Comparison of ENCODE assay signal across 8 mouse cellular contexts in the genomic region with DNA sequence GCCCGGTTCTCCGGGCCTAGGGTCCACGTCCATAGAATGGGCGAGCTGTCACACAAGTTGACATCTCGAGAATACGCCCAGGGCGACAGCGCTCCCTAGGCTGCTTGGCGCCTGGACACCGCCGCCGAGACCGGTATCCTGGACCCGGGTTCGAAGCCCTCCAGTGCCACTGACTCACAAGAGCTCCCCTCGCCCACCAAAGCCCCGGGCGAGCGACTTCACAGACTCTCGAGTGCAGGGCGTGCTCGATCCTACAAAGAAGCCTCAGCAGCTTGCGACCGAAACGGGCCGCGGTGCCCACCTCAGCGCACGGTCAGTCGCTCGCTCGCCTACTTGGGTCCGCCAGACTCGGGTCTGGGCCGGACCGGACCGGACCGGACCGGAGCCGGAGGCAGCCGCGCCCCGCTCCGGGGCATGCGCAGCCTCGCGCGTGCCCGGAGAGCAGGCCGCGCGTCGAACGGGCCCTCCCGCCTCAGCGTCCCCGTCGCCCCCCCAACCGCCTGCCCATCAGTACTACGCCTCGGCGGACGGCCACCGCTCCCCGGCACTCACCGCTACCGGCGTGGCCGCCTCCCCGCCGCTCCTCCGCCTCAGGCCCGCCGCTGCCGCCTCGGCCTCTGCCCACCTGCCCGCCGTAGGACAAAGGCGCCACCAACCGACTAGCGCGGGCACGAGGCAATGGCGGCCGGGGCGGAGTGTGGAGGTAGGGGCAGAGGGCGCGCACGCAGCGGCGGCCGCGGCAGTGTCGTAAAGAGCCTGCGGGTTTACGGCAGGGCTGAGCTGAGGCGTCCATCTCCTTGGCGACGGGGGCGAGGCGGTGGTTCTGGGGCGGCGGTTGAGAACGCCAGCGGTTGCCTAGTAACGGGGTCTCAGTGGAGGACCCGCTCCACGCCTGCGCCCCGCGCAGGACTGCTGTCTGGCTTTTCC. TPM values are rescaled to one million over a fixed set of nuclear protein-coding genes. Genes with fewer than 3 reads are reported as not detected.
A peak's percentile ranks its signal among the peaks of the same experiment; 100 is the strongest.
DNase-seq lines count a peak whose midpoint lies in the region; ATAC-seq lines count a peak whose summit lies in the region.

A gene (minus strand): TSS at position 737 of the 927 bp plus-strand sequence.

- ATAC-seq in hindbrain, embryonic 15.5 days (ENCODE audit: low FRiP score, low read depth) = peak; percentile 97

- under 1% methylated on average over 105 of the region's 111 CpGs for WGBS in hindbrain, embryonic 15.5 days

- peak within 1 kb of the TSS; percentile 95 for H3K9ac ChIP-seq in hindbrain, embryonic 15.5 days

- no peaks in the 10 kb centered on the region for H3K36me3 ChIP-seq in hindbrain, embryonic 15.5 days

- H3K4me3 ChIP-seq in hindbrain, embryonic 15.5 days = peak within 1 kb of the TSS; percentile 87

- DNase-seq in R1 (ENCODE audit: low read depth, low spot score) = peak; percentile 99
- DNase-seq in cerebellum, postnatal 25 days = peak; percentile 98 to 99
- peak; percentile 98 for DNase-seq in frontal cortex, postnatal 36 days (ENCODE audit: low spot score in 2 of 2)
- peak; percentile 94 for DNase-seq in left cerebral cortex, adult 11 months (ENCODE audit: low spot score)
- DNase-seq in lung, postnatal 4 days = peak; percentile 99
- peak; percentile 94 for DNase-seq in retina, postnatal 7 days (ENCODE audit: low read depth, low spot score)
- DNase-seq in urinary bladder, adult 2 months (ENCODE audit: low spot score) = peak; percentile 98

- peaks cover 34% of the 10 kb centered on the region for H3K4me1 ChIP-seq in hindbrain, embryonic 15.5 days (replicated peaks)

- H3K9me3 ChIP-seq in hindbrain, embryonic 15.5 days = no peaks in the 10 kb centered on the region

- no peaks in the 10 kb centered on the region for H3K27me3 ChIP-seq in hindbrain, embryonic 15.5 days

- peak within 1 kb of the TSS; percentile 91 for H3K27ac ChIP-seq in hindbrain, embryonic 15.5 days (replicated peaks)

- peak within 1 kb of the TSS; percentile 60 for H3K4me2 ChIP-seq in hindbrain, embryonic 15.5 days

RNA-seq across cellular contexts. Expression of the gene that starts here (rescaled TPM):
- 95.1 and 99.3 TPM in 2 replicates for polyA plus RNA-seq in hindbrain, embryonic 15.5 days (2015; fragmentation: Nextera tagmentation; extraction: Ambion mirVana)
- 30.9 and 33.6 TPM in 2 replicates for polyA plus RNA-seq in urinary bladder, adult 2 months (2012; rRNA removed)

Comparison
In these comparisons a context has a peak if more than half of its experiments do, and no peak if none do; other contexts are left out.
1. Peak in every context shown above with its lines: DNase-seq, ATAC-seq, H3K4me3 ChIP-seq and H3K27ac ChIP-seq.